In the genomic region with DNA sequence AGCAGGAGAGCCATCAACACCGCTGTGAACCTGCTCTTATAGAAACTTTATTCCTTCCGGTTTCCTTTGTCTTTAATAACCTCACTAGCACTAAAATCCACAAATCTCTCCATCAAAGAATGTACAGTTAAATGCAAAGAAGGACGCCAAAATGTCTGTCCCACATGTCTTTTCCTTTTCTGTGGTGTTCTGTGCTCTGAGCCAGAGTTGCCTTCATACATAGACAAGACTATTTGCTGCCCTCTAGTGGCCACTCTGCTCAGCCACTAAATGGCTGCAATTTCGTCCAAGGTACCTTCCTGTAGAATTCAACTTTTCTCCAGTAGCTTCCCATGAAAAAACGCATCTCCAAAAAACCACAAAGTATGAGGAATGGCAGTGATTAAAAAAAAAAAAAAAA, we compare ENCODE assay signal across 8 mouse cellular contexts. TPM values are rescaled to one million over a fixed set of nuclear protein-coding genes. Genes with fewer than 3 reads are reported as not detected.
A peak's percentile ranks its signal among the peaks of the same experiment; 100 is the strongest.
DNase-seq lines count a peak whose midpoint lies in the region; ATAC-seq lines count a peak whose summit lies in the region.

No protein-coding gene starts in this region.

- no peak overlapping the region for H3K9ac ChIP-seq in forebrain, embryonic 13.5 days
- no peak overlapping the region for H3K9ac ChIP-seq in hindbrain, embryonic 12.5 days

- DNase-seq in heart, adult 18-20 months = peak; percentile 72 to 82
- DNase-seq in heart, embryonic 10.5 days (ENCODE audit: low spot score) = no peak
- peak; percentile 44 for DNase-seq in c-Kit-positive CD71-positive TER-119-positive erythroid progenitor cells, embryonic 14.5 days (ENCODE audit: low spot score)
- peak; percentile 53 to 81 for DNase-seq in layer of hippocampus, postnatal 14 days (ENCODE audit: low spot score in 2 of 2)
- peak; percentile 32 for DNase-seq in splenic B cell, adult 2 months (ENCODE audit: low read depth, low spot score)

- H3K27ac ChIP-seq in heart, embryonic 10.5 days = no peak overlapping the region
- H3K27ac ChIP-seq in forebrain, embryonic 13.5 days = no peak overlapping the region
- no peak overlapping the region for H3K27ac ChIP-seq in hindbrain, embryonic 12.5 days

- ATAC-seq in forebrain, embryonic 13.5 days = peak; percentile 86
- ATAC-seq in hindbrain, embryonic 12.5 days (ENCODE audit: low FRiP score) = 0 out of 2 replicates have a peak, but pooled peaks have one; percentile 54
- 0 out of 2 replicates have a peak, but pooled peaks have one; percentile 59 for ATAC-seq in megakaryocyte-erythroid progenitor cell, adult 5-6 weeks (replicated peaks; ENCODE audit: low FRiP score, low TSS enrichment, poor library complexity, severe bottlenecking)

- no peaks in the 10 kb centered on the region for H3K9me3 ChIP-seq in heart, embryonic 10.5 days
- no peaks in the 10 kb centered on the region for H3K9me3 ChIP-seq in forebrain, embryonic 13.5 days (replicated peaks)
- H3K9me3 ChIP-seq in hindbrain, embryonic 12.5 days (replicated peaks) = no peaks in the 10 kb centered on the region

- no peak overlapping the region for H3K4me3 ChIP-seq in heart, embryonic 10.5 days
- H3K4me3 ChIP-seq in forebrain, embryonic 13.5 days = no peak overlapping the region
- H3K4me3 ChIP-seq in hindbrain, embryonic 12.5 days = no peak overlapping the region

- H3K4me1 ChIP-seq in heart, embryonic 10.5 days = no peaks in the 10 kb centered on the region
- no peaks in the 10 kb centered on the region for H3K4me1 ChIP-seq in forebrain, embryonic 13.5 days
- no peaks in the 10 kb centered on the region for H3K4me1 ChIP-seq in hindbrain, embryonic 12.5 days

- WGBS in heart, embryonic 10.5 days = 31% methylated on average over 5 of the region's 5 CpGs
- 33% methylated on average over 5 of the region's 5 CpGs for WGBS in forebrain, embryonic 13.5 days
- WGBS in hindbrain, embryonic 12.5 days = 36% methylated on average over 5 of the region's 5 CpGs

- H3K4me2 ChIP-seq in forebrain, embryonic 13.5 days = no peak overlapping the region
- no peak overlapping the region for H3K4me2 ChIP-seq in hindbrain, embryonic 12.5 days (replicated peaks)

- H3K36me3 ChIP-seq in heart, embryonic 10.5 days = no peaks in the 10 kb centered on the region
- no peaks in the 10 kb centered on the region for H3K36me3 ChIP-seq in forebrain, embryonic 13.5 days (ENCODE audit: poor library complexity, severe bottlenecking)
- no peaks in the 10 kb centered on the region for H3K36me3 ChIP-seq in hindbrain, embryonic 12.5 days
- H3K36me3 ChIP-seq in splenic B cell, adult 2 months (ENCODE audit: control insufficient read depth, insufficient read depth, low read length, poor library complexity, severe bottlenecking) = no peaks in the 10 kb centered on the region

- no peaks in the 10 kb centered on the region for H3K27me3 ChIP-seq in heart, embryonic 10.5 days (ENCODE audit: insufficient read depth, poor library complexity, severe bottlenecking)
- no peaks in the 10 kb centered on the region for H3K27me3 ChIP-seq in forebrain, embryonic 13.5 days
- H3K27me3 ChIP-seq in hindbrain, embryonic 12.5 days = no peaks in the 10 kb centered on the region
- no peaks in the 10 kb centered on the region for H3K27me3 ChIP-seq in splenic B cell, adult 2 months (ENCODE audit: control insufficient read depth, insufficient read depth, low read length, poor library complexity, severe bottlenecking)

RNA-seq across cellular contexts. Expression of a gene that starts 23.3 kb away (rescaled TPM):
- not detected for total RNA-seq in heart, adult 18-20 months (2021)
- polyA plus RNA-seq in heart, embryonic 10.5 days (2016; fragmentation: Nextera tagmentation; extraction: Ambion mirVana) = 0.28 and 1.5 TPM in 2 replicates
- polyA plus RNA-seq in forebrain, embryonic 13.5 days (2015; fragmentation: Nextera tagmentation; extraction: Ambion mirVana) = 0.19 TPM in 1 of 2 replicates, not detected in the other
- 0.23 TPM in 1 of 2 replicates, not detected in the other for polyA plus RNA-seq in hindbrain, embryonic 12.5 days (2016; fragmentation: Nextera tagmentation; extraction: Ambion mirVana)
- total RNA-seq in layer of hippocampus, postnatal 14 days (2021) = not detected
- total RNA-seq in megakaryocyte-erythroid progenitor cell, adult 5-6 weeks (2014; fragmentation: Nextera tagmentation) = not detected in 2 replicates
- total RNA-seq in megakaryocyte-erythroid progenitor cell, adult 5-6 weeks (2017) = not detected in 2 replicates
